Mouse (Mus musculus): ENCODE measurements around the gene Sars2.

DNA sequence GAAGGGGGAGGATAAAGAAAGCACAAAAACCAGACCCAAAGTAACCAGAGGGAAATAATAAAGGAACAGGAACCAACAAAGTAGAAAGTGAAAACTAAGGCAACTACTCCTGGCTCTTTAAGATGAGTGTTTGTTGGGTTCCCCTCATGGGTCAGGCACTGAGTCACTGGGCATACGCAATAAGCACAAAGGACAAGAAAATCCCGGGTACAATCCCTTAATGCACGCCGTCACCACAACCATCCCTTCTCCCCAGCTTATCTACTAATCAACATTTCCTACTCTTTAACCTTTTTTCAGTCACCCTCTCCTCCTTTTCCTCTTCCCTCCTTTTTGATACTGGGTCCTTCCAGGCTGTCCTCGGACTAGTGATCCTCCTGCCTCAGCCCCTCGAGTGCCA is 23.4 kb downstream of the Sars2 start:
- no peak for TF ChIP-seq CTCF (IDR thresholded peaks at IDR 0.05; ENCODE audit: extremely low read depth, insufficient read length, insufficient replicate concordance, low read depth, low read length)
- no peak for TF ChIP-seq POLR2A (IDR thresholded peaks at IDR 0.05; ENCODE audit: low read depth, low read length)

Data from small intestine, adult 2 months (tissue).